Mouse (Mus musculus) small intestine, adult 2 months (tissue): ENCODE results near the gene Dnajc7. TPM values are rescaled to one million over a fixed set of nuclear protein-coding genes. Genes with fewer than 3 reads are reported as not detected.

Experiments used
- H3K27ac ChIP-seq: fragments of 200-500 bp; 2 replicates; pipeline ENCODE4 v1.5.1; 2012; ENCODE audit warnings: low read depth, low read length, control low read depth, inconsistent platforms; ENCODE audit not compliant: insufficient read depth
- H3K27me3 ChIP-seq: fragments of 200-500 bp; 2 replicates; pipeline ENCODE4 v1.6.1; 2012; ENCODE audit warnings: mild to moderate bottlenecking, moderate library complexity, low read length, inconsistent platforms; ENCODE audit not compliant: control insufficient read depth, insufficient read depth
- H3K36me3 ChIP-seq: fragments of 200-500 bp; 2 replicates; pipeline ENCODE4 v1.6.1; 2012; ENCODE audit warnings: mild to moderate bottlenecking, low read length, control low read depth, inconsistent platforms; ENCODE audit not compliant: control insufficient read depth, insufficient read depth
- H3K4me1 ChIP-seq: fragments of 200-500 bp; 2 replicates; pipeline ENCODE4 v1.6.1; 2012; ENCODE audit warnings: low read length, inconsistent platforms, mixed read lengths; ENCODE audit not compliant: control insufficient read depth, insufficient read depth, insufficient read length
- H3K4me3 ChIP-seq: fragments of 200-500 bp; 2 replicates; pipeline ENCODE4 v1.5.1; 2012; ENCODE audit warnings: low read depth, mild to moderate bottlenecking, control low read depth, inconsistent platforms, low read length, moderate library complexity
- CTCF ChIP-seq: fragments of 200-500 bp; IDR thresholded peaks from 2 replicates; pipeline ENCODE4 v1.5.1; 2012; ENCODE audit warnings: low read depth, mild to moderate bottlenecking, control low read depth, inconsistent platforms, low read length, moderate library complexity, mixed read lengths; ENCODE audit not compliant: insufficient replicate concordance, insufficient read length; ENCODE audit errors: extremely low read depth
- POLR2A ChIP-seq: fragments of 200-500 bp; IDR thresholded peaks from 2 replicates; pipeline ENCODE4 v1.6.1; 2012; ENCODE audit warnings: low read depth, mild to moderate bottlenecking, control low read depth, inconsistent platforms, low read length, moderate library complexity
- WGBS: fragments of 180-500 bp; shearing (Covaris S2); methylation state at CpG from one replicate; pipeline ENCODE4 v1.1.7; 2018; 5-methylcytosine and 5-hydroxymethylcytosine counted together
- polyA plus RNA-seq: library from polyadenylated mRNA; depleted of rRNA; stranded (reverse); fragments of >200 nt; gene quantifications from 2 replicates; pipeline ENCODE4 v1.2.3, GENCODE M21; 2012

Gene Dnajc7
- polyA plus RNA-seq, 1 experiment: 24.8 TPM

- no peaks in the 10 kb centered on the region for H3K36me3 ChIP-seq
- no peak overlapping the region for H3K4me3 ChIP-seq
- H3K4me1 ChIP-seq: peaks cover 4% of the 10 kb centered on the region; the same call in 1 of the 2 replicates
- WGBS: 80% methylated on average over 8 of the region's 8 CpGs
- no peaks in the 10 kb centered on the region for H3K27me3 ChIP-seq
- no peak for TF ChIP-seq POLR2A
- no peak for TF ChIP-seq CTCF
- no peak overlapping the region for H3K27ac ChIP-seq
Measured at GRCm38 (mm10) chr11:100549466-100549865, 70.5 kb downstream of the Dnajc7 start.

GRCm38 (mm10) chr11:100548141-100548540 is 71.8 kb downstream of the Dnajc7 start:
- H3K36me3 ChIP-seq: no peaks in the 10 kb centered on the region
- peaks cover 4% of the 10 kb centered on the region; the same call in 1 of the 2 replicates for H3K4me1 ChIP-seq
- no peaks in the 10 kb centered on the region for H3K27me3 ChIP-seq
- 71% methylated on average over 6 of the region's 6 CpGs for WGBS
- H3K4me3 ChIP-seq: no peak overlapping the region
- no peak for TF ChIP-seq CTCF
- TF ChIP-seq POLR2A: no peak
- H3K27ac ChIP-seq: no peak overlapping the region

GRCm38 (mm10) chr11:100546955-100547354 is 73.0 kb downstream of the Dnajc7 start:
- Histone ChIP-seq H3K27me3 (no peaks in the 10 kb centered on the region), H3K4me3 (no peak overlapping the region), H3K36me3 (no peaks in the 10 kb centered on the region), H3K4me1 (peaks cover 4% of the 10 kb centered on the region; the same call in 1 of the 2 replicates), H3K27ac (no peak overlapping the region)
- no peak for TF ChIP-seq CTCF
- TF ChIP-seq POLR2A: no peak
- WGBS: 72% methylated on average over 6 of the region's 6 CpGs

GRCm38 (mm10) chr11:100545746-100546085 is 74.3 kb downstream of the Dnajc7 start:
- 25% methylated on average over 7 of the region's 7 CpGs for WGBS
- Histone ChIP-seq H3K4me3 (peak overlapping the region; percentile 49), H3K36me3 (no peaks in the 10 kb centered on the region), H3K27ac (no peak overlapping the region), H3K4me1 (peaks cover 4% of the 10 kb centered on the region; the same call in 1 of the 2 replicates), H3K27me3 (no peaks in the 10 kb centered on the region)
- TF ChIP-seq POLR2A (no peak), CTCF (no peak)

- H3K4me1 ChIP-seq: peaks cover 4% of the 10 kb centered on the region; the same call in 1 of the 2 replicates
- TF ChIP-seq POLR2A (peak; percentile 34; the same call in 1 of the 2 replicates), CTCF (no peak)
- H3K27ac ChIP-seq: peak within 1 kb of the TSS; percentile 10; the same call in 1 of the 2 replicates
- peak within 1 kb of the TSS; percentile 49 for H3K4me3 ChIP-seq
- no peaks in the 10 kb centered on the region for H3K27me3 ChIP-seq
- 5% methylated on average over 28 of the region's 28 CpGs for WGBS
- H3K36me3 ChIP-seq: no peaks in the 10 kb centered on the region
Measured at GRCm38 (mm10) chr11:100544832-100545745, 74.9 kb downstream of the Dnajc7 start, which contains the start of gene Ttc25. TSS of gene Ttc25 (plus strand) at chr11:100545607.

GRCm38 (mm10) chr11:100541577-100541976 is 78.4 kb downstream of the Dnajc7 start:
- H3K4me3 ChIP-seq: no peak overlapping the region
- no peak overlapping the region for H3K27ac ChIP-seq
- no peaks in the 10 kb centered on the region for H3K36me3 ChIP-seq
- peaks cover 4% of the 10 kb centered on the region; the same call in 1 of the 2 replicates for H3K4me1 ChIP-seq
- WGBS: 88% methylated on average over 2 of the region's 2 CpGs
- TF ChIP-seq CTCF: no peak
- no peak for TF ChIP-seq POLR2A
- H3K27me3 ChIP-seq: no peaks in the 10 kb centered on the region

- WGBS: 42% methylated on average over 6 of the region's 6 CpGs
Measured at GRCm38 (mm10) chr11:100540966-100541365, 79.0 kb downstream of the Dnajc7 start.

More at GRCm38 (mm10) chr11:100540966-100541365, 79.0 kb downstream of the Dnajc7 start:
- H3K36me3 ChIP-seq: no peaks in the 10 kb centered on the region
- no peak for TF ChIP-seq CTCF
- no peak for TF ChIP-seq POLR2A
- peaks cover 3% of the 10 kb centered on the region; the same call in 1 of the 2 replicates for H3K4me1 ChIP-seq
- no peak overlapping the region for H3K27ac ChIP-seq
- no peaks in the 10 kb centered on the region for H3K27me3 ChIP-seq
- no peak overlapping the region for H3K4me3 ChIP-seq
